Mouse (Mus musculus) lung, postnatal 10 days (tissue): ENCODE measurements around the gene Tagap1.
"Not testable (repeated sequence)": the region's sequence is repeated elsewhere in the genome, so short reads cannot be mapped to it uniquely, and the experiment has no call there.

Source experiments
- DNase-seq: peaks from one replicate; pipeline ENCODE4 v3.0.0; 2021

Gene Tagap1

DNA sequence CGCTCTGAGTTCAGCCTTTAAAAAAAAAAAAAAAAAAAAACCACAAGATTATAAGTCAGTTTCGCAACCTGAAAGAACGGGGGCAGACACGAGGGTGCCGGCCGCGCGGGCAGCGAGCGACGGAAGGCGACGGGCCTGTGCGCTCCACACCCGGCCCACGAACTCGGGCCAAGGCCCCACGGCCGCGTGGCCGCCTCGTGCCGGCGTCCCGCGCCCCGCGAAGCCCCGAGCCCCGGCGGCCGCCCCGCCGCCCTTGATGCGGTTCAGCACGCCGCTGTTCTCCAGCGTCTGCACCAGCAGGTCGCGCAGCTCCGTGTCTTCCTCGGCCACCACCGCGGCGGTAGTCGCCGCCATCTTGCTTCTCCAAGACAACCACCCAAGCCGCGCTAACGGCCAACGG is at the start of gene Tagap1:
TSS of gene Tagap1 (minus strand) at position 381 of the 400 bp plus-strand sequence.
- peak; percentile 27 for DNase-seq

DNA sequence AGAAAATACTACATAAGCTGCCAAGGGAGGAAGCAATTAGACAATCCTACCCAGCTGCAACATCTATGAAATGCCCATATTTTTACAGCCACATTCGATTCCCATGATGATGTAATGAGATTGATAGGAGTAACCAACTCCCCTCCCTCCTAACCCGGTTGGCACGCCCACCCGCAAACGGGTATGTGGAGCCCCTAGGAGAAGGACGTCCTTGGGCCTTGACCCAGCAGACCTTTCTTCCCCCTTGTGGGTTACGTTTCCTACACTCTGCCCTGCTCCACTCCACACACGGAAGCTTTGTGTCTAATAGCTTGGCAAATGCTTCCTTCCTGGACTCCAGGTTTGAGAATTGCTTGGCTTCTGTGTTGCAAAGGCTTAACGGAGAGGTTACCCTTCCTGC is 48.9 kb upstream of the Tagap1 start:
- not testable (repeated sequence) for DNase-seq

DNA sequence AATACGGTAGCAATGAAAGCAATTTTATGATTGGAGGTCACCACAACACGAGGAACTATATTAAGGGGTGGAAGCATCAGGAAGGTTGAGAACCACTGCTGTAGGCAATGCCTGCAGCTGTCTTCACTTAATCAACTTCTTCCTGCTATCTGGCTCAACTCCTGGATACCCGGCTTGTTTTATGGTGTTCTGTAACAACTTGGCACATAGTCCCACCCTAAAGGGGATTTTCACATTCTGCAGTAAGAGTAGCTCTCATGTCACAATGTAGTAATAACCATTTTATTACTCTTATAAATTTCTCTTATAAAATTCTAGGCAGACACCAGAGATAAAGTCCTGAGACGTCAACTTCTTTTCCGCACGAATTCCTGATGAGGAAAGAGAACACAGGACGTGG is 48.5 kb upstream of the Tagap1 start:
- DNase-seq, result not testable (repeated sequence)

DNA sequence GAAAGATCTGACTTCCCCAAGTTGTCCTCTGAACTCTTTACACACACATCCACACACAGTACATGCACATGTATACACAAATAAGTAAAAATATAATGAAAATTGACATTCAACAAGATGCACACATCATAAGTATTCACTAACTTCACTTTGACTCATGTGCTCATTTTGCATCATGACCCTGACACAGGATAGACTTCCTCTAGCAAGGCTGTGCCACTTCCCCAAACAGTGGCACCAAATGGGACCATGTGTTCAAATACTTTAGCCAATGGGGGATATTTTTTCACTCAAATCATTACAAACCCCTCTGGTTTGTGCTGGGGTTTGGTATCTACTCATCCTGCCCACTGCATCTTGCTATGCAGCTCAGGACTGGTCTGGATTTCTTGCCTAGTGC is 47.9 kb upstream of the Tagap1 start:
- DNase-seq, result not testable (repeated sequence)

DNA sequence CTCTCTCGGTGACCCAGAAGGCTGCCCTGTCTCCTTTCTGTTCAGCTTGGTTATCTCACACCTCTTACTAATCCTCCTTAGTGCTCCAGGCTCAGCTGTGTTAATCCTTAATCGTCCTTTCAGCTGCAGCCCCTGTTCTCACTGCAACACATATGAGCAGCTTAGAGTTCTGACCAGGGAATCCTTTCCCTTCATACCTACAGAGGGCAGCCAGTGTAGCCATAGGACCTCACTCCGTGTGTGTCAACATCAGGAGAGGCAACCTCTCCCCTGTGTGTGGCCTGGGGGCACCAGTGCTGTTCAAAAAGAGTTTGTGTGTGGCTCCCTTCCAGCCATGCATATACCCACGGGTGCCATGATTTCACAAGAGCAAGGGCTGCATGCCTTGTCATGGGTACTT is 44.7 kb upstream of the Tagap1 start:
- not testable (repeated sequence) for DNase-seq

DNA sequence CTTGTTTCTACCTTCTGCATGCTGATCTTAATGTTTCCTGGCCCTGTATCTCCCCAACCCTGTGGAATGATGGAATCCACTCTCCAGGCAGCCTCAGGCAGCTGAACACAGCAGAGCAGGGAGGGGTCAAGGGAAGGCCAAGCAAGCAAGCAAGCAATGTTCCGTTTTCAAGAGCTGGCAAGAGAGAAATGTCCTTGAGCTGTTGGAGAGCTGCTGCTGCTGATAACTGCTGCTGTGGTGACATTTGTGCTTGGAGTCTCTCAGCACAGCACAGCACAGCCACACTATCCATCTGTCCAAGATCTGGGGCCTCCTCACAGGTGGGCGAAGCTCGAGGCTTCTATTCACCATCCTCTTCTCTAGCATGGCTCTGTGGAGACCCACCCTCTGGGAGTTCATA is 42.4 kb upstream of the Tagap1 start:
- DNase-seq, result not testable (repeated sequence)

DNA sequence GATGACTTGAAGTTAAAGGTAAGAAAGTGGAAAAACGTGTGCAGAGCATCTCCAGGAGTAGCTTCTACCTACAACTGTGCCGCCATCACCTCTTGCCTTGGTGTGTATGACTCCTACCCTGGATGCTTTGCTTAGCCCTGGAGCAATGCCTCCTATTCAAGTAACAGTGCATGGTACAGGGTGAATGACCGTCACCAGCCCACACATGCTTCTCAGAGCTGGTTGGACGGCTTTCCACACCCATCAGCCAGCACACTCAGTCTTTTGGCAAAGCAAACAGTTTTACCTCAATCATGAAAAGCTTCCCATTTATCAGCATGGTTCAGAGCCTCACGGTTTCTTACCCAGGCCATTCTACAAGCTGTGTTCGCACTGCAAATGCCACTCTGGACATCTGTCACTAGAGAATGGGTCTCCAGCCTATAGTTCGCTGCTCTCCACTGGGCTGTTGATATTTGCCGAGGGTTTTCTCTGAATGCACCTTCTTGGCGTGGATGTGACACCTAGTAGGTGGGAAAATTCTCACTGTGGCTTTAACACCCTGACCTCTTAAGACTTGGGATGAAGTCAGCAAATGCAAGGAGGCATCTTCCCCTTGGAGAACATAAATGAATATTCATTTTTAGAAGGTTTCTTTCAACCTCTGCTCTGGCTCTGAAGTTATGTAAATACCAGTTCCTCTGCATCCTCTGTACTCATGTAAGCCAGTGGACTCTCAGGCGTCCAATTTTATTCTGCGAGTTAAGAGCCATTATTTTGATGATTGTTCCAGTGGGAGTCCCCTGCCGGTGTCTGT is 41.0 kb upstream of the Tagap1 start:
- DNase-seq, result not testable (repeated sequence)

DNA sequence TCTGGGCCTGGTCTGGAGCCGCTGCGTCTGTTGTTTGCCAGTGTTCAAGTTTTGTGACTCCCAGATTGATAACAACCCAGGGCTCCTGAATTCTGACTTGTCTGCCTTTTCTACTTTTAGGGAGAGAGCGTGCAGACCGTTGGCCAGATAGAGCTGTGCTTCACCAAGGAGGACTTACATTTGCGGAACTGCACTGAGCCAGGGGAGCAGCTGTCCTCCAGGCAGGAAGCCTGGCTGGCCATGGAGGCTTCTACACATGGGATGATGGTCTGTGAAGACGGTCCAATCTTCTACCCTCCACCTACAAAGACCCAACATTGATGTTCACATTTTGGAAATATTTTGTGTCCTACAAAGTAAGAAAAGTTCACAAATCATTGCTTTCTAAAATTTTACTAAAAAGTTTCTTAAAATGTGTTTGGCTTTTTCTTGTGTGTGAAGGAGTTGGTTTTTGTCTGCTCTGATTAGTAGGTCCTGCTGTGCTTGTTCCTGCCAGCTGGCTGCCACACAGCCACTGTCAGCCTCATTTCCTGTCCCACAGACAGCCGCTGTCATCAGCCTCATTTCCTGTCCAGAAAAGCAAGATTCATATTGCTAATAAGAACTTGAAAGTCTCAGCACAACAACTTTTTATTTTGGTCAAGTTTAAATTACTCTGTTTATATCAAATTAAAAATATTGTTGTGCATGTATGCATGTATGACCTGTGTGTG is 37.0 kb upstream of the Tagap1 start:
- not testable (repeated sequence) for DNase-seq

DNA sequence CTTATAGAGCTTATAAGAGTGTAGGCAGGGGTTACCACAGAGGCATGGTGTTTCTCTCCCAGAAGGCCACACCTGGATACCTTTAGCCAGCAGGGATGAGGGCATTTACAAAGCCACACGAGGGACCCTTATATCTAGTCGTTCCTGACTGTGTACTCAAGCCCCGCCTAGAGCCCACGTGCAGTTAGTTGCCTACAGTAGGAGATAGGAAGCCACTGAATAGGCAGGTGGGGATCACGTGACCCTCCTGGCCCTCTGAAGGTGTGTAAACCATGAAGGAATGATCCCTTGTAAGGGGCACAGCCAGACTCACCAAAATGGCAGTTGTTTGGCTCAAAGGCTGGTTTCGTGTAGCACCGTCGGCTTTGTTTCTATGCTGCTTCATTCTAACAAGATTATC is 35.9 kb upstream of the Tagap1 start:
- DNase-seq, result not testable (repeated sequence)

DNA sequence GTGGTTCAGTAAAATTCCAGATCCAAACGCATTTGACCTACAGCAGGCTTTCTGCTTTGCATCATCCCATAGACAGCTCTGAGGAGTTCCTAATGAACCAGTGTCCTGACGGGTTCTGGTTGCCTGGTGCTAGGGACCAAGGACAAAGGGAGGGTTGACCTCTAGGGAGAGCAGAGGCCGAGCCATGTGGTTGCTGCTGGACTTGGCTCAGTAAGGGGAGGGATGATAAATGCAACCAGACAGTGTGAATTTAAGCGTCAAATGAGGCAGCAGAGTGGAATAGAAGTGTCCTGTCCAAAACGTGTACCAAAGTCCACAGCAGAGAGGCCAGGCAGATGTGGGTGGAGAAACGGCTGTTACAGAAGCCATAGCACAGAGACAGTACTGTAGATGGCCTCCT is 34.5 kb upstream of the Tagap1 start:
- DNase-seq, result not testable (repeated sequence)

DNA sequence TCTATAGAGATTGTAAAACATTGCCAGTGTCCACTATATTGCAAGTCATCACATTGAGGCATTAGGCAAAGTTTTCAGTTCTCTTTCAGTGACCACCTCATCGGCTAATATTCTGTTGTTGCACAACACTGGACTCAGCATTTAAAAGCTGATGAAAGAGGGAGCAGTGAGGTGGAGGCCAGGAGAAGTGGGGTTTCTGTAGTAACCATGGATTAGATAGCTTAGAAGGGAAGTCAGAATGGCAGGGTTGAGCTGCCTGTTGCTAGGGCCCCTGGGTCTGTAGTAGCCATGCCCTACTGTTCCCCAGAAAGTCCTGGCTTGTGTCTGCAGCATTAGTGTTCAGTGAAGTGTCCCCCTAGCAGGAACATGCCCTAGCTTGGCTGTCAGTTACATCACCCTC is 25.2 kb upstream of the Tagap1 start:
- not testable (repeated sequence) for DNase-seq

DNA sequence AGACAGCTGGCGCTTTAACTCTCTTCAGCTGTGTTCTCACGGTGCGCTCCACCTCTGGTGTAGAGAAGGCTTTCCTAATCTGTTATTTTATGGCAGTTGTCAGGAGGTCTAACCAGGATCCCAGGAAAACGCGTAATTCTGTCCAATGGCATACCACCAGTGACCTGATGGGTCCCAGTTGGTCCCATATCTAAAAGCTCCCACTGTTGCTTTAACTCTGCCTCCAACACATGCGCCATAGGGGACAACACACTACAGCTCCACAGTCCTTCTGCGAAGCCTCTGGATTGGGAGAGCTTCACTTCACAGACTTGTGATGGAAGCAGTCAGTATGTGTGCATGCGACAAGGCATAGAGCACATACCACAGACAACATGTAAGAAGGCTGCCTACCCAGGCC is 19.2 kb upstream of the Tagap1 start:
- DNase-seq, result not testable (repeated sequence)

DNA sequence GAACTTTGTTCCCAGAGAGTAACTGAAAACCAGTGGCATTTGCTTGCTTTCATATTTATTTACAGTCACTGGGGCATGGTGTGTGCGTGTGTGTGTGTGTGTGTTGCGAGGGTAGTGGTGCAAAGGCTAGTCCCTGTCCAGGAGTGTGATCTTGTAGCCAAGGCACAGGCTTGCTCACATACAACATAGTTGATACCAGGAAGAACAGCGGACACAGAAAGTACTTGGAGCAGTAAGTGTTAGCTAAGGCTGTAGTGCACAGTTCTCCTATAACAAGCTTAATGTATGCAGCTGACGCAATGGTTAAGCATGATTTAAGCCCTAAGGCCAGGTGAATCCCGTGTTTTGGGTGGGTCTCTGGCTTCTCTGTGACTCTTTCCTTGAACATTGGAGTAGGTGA is 18.4 kb upstream of the Tagap1 start:
- not testable (repeated sequence) for DNase-seq

DNA sequence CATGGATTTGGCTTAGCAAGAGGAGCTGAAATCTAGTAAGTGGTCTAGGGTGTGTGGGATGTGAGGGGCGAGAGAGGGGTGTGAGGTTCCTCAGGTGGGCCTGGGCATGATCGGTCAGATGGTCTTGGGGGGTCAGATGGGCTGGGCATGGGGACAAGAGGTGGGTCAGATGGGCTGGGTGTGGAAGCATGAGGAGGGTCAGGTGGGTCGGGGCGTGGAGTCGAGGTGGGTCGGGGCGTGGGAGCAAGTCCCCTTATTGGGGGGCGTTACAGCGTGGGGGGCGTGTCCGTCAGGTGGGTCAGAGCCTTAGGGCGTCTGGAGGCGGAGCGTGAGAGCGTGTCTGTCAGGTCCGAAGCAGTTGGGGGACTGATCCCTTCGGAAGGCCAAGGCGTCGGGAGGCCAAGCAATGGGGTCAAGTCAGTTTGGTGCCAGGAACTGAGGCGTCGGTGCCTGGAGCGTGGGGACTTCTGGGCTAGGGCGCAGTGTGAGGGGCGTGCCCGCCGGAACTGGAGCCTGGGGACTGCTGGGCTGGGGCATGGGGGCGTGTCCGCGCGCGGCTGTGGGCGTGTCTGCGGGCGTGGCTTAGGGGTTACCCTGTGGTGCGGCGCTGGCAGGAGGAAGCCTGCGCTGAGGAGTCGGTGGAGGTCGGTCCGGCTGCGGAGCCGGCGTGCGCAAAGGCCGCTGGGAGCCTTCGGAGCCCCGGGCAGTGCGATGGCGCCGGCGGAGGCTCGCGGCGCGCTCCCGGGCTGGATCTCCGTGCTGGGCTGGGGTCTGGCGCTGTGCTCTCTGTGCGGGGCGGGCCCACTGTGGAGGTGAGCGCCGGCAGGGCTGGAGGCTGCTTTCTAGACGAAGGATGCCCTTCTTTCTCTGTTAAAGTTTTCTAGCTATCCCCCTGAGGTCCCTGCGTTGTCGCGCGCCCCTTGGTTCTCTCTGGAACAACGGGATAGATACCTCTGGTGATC is 17.6 kb upstream of the Tagap1 start, which contains the start of gene Gm49721:
TSS of gene Gm49721 (plus strand) at position 618 of the 962 bp plus-strand sequence.
- DNase-seq, result peak; percentile 84

DNA sequence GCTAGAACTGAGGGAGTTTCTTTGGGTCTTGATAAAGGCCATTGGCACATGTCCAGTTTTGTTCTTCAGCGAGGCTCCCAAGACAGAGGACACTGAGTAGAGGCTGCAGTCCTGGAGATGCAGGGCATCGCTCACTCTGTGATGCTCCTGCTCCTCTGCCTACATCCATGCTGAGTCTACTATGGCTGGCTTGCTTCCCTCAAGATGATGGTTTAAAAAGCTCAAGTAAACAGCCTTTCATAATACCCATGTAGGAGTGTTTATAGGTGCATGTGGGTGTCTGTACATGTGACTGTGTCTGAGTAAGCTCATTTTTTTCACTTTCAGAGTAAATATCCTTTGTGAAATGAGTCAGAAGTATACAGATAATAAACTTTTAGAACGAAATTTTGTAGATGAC is 14.0 kb upstream of the Tagap1 start:
- not testable (repeated sequence) for DNase-seq

DNA sequence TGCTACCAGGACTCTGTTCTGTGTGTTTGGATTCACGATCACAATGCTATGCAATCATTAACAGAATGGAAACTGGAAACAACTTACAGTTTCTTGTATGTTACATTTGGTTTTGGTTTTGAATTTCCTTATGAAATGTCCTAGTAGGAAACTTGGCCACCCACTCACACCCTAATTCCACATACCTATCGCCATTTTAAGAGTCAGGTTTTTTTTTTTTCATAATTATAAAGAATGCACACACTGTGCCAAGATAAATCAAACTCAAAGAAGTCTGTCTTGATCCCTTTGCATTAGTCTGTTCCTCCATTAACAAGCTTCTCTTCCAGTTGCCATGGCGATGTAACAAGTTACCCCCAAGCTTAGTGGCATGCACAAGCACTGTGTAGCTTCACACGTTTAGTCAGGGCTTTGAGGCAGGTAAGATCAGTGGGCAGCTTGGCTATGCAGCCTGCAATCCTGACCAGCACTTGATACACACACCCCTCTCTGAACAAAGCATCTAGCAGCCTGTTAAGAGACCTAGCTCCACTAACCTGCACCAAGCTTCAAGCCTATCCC is 12.0 kb upstream of the Tagap1 start:
- DNase-seq, result not testable (repeated sequence)

DNA sequence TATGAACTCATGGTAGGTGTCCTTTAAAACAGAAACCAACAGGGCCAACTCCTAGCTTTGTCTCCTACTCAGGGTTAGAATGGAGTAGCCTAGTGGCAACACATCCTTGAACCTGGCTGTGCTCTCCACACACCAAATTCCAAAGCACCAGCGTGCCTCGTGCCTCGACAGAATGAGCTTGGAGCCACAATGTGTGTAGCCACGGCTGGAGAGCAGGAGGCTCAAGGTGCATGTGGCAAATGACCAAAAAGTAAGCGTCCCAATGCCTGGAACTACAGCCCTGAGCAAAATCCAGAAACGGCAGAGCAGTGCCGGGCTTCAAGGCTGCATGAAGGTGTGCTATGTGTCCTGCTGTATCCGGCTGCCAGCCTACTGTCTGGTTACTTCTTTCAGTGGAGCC is 10.3 kb upstream of the Tagap1 start:
- DNase-seq, result not testable (repeated sequence)

DNA sequence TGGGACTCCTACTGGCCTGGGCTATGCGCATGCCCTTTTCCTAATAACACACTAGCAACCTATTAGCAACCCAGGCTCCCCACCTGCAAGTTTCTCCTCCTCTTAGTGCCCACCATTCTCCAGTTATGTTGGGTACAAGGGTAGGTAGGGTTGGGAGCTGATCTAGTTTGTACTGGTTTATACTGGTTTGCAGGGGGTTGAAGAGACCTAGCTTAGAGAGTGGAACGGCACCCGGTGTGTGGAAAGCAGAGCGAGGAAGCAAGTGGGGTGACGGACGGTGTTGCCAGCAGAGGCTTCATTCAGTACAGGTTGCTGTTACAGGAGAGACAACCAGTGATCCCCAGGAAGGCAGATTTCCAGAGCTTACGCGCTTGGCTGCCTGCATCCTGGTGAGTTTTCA is 9.4 kb upstream of the Tagap1 start, which contains the start of gene Rnaset2b:
TSS of gene Rnaset2b (plus strand) at position 301 of the 400 bp plus-strand sequence.
- not testable (repeated sequence) for DNase-seq

DNA sequence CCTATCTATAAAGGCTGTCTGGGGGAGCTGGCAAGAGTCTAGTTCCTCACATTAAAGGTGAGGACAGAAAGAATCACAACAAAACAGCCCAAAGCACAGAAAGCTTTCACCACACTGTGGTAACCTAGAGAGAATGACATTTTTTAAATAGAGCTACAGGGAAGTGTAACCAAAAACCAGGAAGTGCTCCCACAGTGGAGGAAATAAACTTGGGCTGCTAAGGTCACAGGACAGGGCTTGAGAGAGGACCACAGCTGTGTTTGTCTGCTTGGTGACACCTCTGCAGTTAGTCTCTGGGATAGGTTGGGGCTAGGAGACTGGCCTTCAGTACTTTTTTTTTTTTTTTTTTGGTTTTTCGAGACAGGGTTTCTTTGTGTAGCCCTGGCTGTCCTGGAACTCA is 6.7 kb upstream of the Tagap1 start:
- DNase-seq, result not testable (repeated sequence)

DNA sequence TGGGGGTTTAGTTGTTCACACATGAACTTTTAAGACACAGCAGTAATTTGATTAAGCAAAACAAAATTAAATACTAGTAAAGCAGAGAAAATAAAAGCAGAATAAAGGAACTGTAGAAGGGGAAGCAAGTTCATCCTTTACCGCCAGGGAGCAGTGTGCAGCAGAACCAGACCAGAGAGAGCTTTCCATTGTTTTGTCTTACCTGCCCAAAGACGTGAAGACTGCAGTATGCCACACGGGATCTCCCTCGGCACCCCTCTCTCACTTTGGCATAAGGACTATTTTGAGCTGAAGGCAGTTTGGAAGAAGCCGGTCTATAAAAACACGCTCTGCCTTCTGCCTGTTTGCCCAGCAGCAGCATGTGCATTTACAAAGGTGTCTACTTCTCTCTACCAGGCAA is 4.4 kb upstream of the Tagap1 start:
- DNase-seq, result peak; percentile 33

DNA sequence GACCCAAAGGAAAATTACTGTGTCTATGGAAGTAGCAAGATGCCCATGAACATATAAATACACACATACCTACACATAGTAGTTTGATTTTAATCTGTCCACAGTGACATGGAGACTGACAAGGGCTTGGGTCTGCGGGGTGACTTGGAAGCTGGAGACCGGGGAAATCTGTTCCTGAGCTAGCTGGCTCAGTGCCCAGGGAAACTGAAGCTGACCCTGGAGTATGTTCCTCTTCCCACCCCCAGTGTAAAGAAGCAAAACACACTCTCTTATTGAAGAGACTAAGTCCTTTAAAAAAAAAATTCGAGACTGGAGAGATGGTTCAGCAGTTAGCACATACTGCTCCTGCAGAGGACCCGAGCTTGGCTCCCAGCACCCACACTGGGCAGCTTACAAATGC is 2.0 kb upstream of the Tagap1 start:
- not testable (repeated sequence) for DNase-seq

DNA sequence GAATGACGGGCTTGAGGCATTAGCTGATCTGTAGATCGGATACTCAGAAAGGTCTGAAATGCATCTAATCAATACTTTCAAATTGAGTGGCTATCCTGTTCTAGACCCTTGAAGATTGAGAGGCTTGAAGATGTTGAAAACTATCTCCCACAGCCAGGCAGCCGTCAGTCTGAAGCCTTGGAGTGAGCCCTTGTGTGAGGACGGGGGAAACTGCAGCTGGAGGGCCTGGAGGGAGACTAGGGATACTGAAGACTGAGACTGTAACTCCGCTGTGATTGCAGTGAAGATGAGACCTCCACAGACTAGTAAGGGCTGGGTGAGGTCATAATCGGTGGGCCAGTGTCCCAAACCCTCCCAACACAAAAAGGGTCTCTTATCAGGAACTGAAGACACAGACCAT is 1.4 kb upstream of the Tagap1 start:
- not testable (repeated sequence) for DNase-seq
